Mouse (Mus musculus) limb, embryonic 14.5 days (tissue): ENCODE results near the gene Ppp2r2c. TPM values are rescaled to one million over a fixed set of nuclear protein-coding genes. Genes with fewer than 3 reads are reported as not detected.

Source experiments
- ATAC-seq: fragments of 200-750 bp; cut with Nextera tagmentation; 2 replicates; pipeline ENCODE4 v1.8.0; 2017; ENCODE audit warnings: low read depth, moderate number of reproducible peaks, moderate TSS enrichment; ENCODE audit not compliant: low FRiP score
- DNase-seq: peaks from one replicate; pipeline ENCODE4 v3.0.0-alpha.2; 2015; ENCODE audit warnings: low spot score
- H3K27ac ChIP-seq: fragments of 300-500 bp; sonication (generic); replicated peaks from 2 replicates; pipeline ENCODE4 v1.5.1; 2014; ENCODE audit warnings: low read depth, mild to moderate bottlenecking, low read length, moderate library complexity, mixed read lengths
- H3K27me3 ChIP-seq: fragments of 300-500 bp; sonication (generic); 2 replicates; pipeline ENCODE4 v1.6.1; 2014; ENCODE audit warnings: low read length, mixed read lengths; ENCODE audit not compliant: control insufficient read depth, insufficient read depth
- H3K36me3 ChIP-seq: fragments of 300-500 bp; sonication (generic); 2 replicates; pipeline ENCODE4 v1.6.1; 2014; ENCODE audit warnings: mild to moderate bottlenecking, low read length, moderate library complexity, mixed read lengths; ENCODE audit not compliant: control insufficient read depth, insufficient read depth
- H3K4me1 ChIP-seq: fragments of 300-500 bp; sonication (generic); 2 replicates; pipeline ENCODE4 v1.6.1; 2014; ENCODE audit warnings: antibody characterized with exemption, low read length, mixed read lengths; ENCODE audit not compliant: control insufficient read depth, insufficient read depth
- H3K4me2 ChIP-seq: fragments of 300-500 bp; sonication (generic); replicated peaks from 2 replicates; pipeline ENCODE4 v1.6.1; 2014; ENCODE audit warnings: low read depth, mild to moderate bottlenecking, low read length, moderate library complexity; ENCODE audit not compliant: severe bottlenecking
- H3K4me3 ChIP-seq: fragments of 300-500 bp; sonication (generic); replicated peaks from 2 replicates; pipeline ENCODE4 v1.5.1; 2014; ENCODE audit warnings: low read length
- H3K9ac ChIP-seq: fragments of 300-500 bp; sonication (generic); 2 replicates; pipeline ENCODE4 v1.6.1; 2014; ENCODE audit warnings: mild to moderate bottlenecking, low read depth, low read length, moderate library complexity; ENCODE audit not compliant: severe bottlenecking
- H3K9me3 ChIP-seq: fragments of 300-500 bp; sonication (generic); 2 replicates; pipeline ENCODE4 v1.6.1; 2016; ENCODE audit warnings: low read length; ENCODE audit not compliant: control insufficient read depth
- POLR2A ChIP-seq: fragments of 200-500 bp; IDR thresholded peaks from 2 replicates; pipeline ENCODE4 v1.8.0; 2012; ENCODE audit warnings: inconsistent platforms, mild to moderate bottlenecking, moderate library complexity, borderline replicate concordance; ENCODE audit not compliant: insufficient read depth, insufficient read length; ENCODE audit errors: extremely low read depth
- WGBS: fragments of 180-500 bp; shearing (Covaris S2); extraction: QIAGEN DNeasy Blood & Tissue Kit; methylation state at CpG from one replicate; pipeline ENCODE4 v1.1.7; 2014; 5-methylcytosine and 5-hydroxymethylcytosine counted together
- polyA plus RNA-seq, 2 experiments: library from polyadenylated mRNA; depleted of rRNA in 1 of 2; stranded (reverse) in 1 of 2; unstranded in 1 of 2; fragments of >200 nt; fragmentation: Nextera tagmentation in 1 of 2; extraction: Ambion mirVana in 1 of 2; gene quantifications; 2 replicates each; pipeline versions ENCODE4 v1.2.1 to v1.2.3; 2012 to 2014

Ppp2r2c gene
- polyA plus RNA-seq, 2 experiments: 0.11 to 0.63 TPM

- Histone ChIP-seq H3K27me3 (no peaks in the 10 kb centered on the region), H3K4me1 (no peaks in the 10 kb centered on the region), H3K4me3 (no peak overlapping the region), H3K4me2 (no peak overlapping the region), H3K36me3 (no peaks in the 10 kb centered on the region), H3K9ac (no peak overlapping the region), H3K9me3 (no peaks in the 10 kb centered on the region), H3K27ac (no peak overlapping the region)
- no peak for ATAC-seq
- TF ChIP-seq POLR2A: no peak
- DNase-seq: no peak
- 79% methylated on average over 2 of the region's 2 CpGs for WGBS
Measured at GRCm38 (mm10) chr5:36904131-36904530, 35.8 kb downstream of the Ppp2r2c start.

GRCm38 (mm10) chr5:36904703-36905102 lies 36.4 kb downstream of the Ppp2r2c start:
- H3K9ac ChIP-seq: no peak overlapping the region
- no peak overlapping the region for H3K4me2 ChIP-seq
- H3K27ac ChIP-seq: no peak overlapping the region
- H3K4me3 ChIP-seq: no peak overlapping the region
- no peaks in the 10 kb centered on the region for H3K4me1 ChIP-seq
- ATAC-seq (no peak), DNase-seq (no peak)
- no peak for TF ChIP-seq POLR2A
- H3K9me3 ChIP-seq: no peaks in the 10 kb centered on the region
- WGBS: 78% methylated on average over 9 of the region's 9 CpGs
- no peaks in the 10 kb centered on the region for H3K27me3 ChIP-seq
- H3K36me3 ChIP-seq: no peaks in the 10 kb centered on the region

GRCm38 (mm10) chr5:36905216-36905615 lies 36.9 kb downstream of the Ppp2r2c start:
- no peak for TF ChIP-seq POLR2A
- H3K9ac ChIP-seq: no peak overlapping the region
- DNase-seq (no peak), ATAC-seq (no peak)
- H3K36me3 ChIP-seq: no peaks in the 10 kb centered on the region
- H3K27me3 ChIP-seq: no peaks in the 10 kb centered on the region
- no peaks in the 10 kb centered on the region for H3K9me3 ChIP-seq
- no peaks in the 10 kb centered on the region for H3K4me1 ChIP-seq
- H3K4me2 ChIP-seq: no peak overlapping the region
- WGBS: 74% methylated on average over 8 of the region's 8 CpGs
- no peak overlapping the region for H3K4me3 ChIP-seq
- no peak overlapping the region for H3K27ac ChIP-seq

GRCm38 (mm10) chr5:36907695-36908094 lies 39.4 kb downstream of the Ppp2r2c start:
- no peak overlapping the region for H3K9ac ChIP-seq
- DNase-seq (no peak), ATAC-seq (no peak)
- 5% methylated on average over 10 of the region's 10 CpGs for WGBS
- no peak overlapping the region for H3K4me2 ChIP-seq
- no peaks in the 10 kb centered on the region for H3K27me3 ChIP-seq
- no peak overlapping the region for H3K27ac ChIP-seq
- H3K36me3 ChIP-seq: no peaks in the 10 kb centered on the region
- TF ChIP-seq POLR2A: no peak
- H3K4me3 ChIP-seq: no peak overlapping the region
- no peaks in the 10 kb centered on the region for H3K4me1 ChIP-seq
- no peaks in the 10 kb centered on the region for H3K9me3 ChIP-seq

GRCm38 (mm10) chr5:36909545-36909944 lies 41.2 kb downstream of the Ppp2r2c start:
- Histone ChIP-seq H3K4me2 (no peak overlapping the region), H3K27me3 (no peaks in the 10 kb centered on the region), H3K36me3 (no peaks in the 10 kb centered on the region), H3K27ac (no peak overlapping the region), H3K9me3 (no peaks in the 10 kb centered on the region), H3K9ac (no peak overlapping the region), H3K4me3 (no peak overlapping the region), H3K4me1 (no peaks in the 10 kb centered on the region)
- WGBS: 84% methylated on average over 21 of the region's 21 CpGs
- DNase-seq: no peak
- no peak for TF ChIP-seq POLR2A
- no peak for ATAC-seq

- no peak overlapping the region for H3K4me2 ChIP-seq
- H3K4me1 ChIP-seq: no peaks in the 10 kb centered on the region
- TF ChIP-seq POLR2A: no peak
- H3K27me3 ChIP-seq: no peaks in the 10 kb centered on the region
- DNase-seq (no peak), ATAC-seq (no peak)
- no peak overlapping the region for H3K27ac ChIP-seq
- no peaks in the 10 kb centered on the region for H3K36me3 ChIP-seq
- H3K9me3 ChIP-seq: no peaks in the 10 kb centered on the region
- H3K4me3 ChIP-seq: no peak overlapping the region
- WGBS: 22% methylated on average over 7 of the region's 7 CpGs
- no peak overlapping the region for H3K9ac ChIP-seq
Measured at GRCm38 (mm10) chr5:36910980-36911379, 42.7 kb downstream of the Ppp2r2c start.
